Mouse (Mus musculus) splenic B cell, adult 2 months (primary cell): ENCODE results near the gene Gm7735.
"Not testable (repeated sequence)": the region's sequence is repeated elsewhere in the genome, so short reads cannot be mapped to it uniquely, and the experiment has no call there.

Experiments used
- DNase-seq: peaks from one replicate; pipeline ENCODE4 v3.0.0-alpha.2; 2011; ENCODE audit warnings: low read depth, low spot score
- H3K27me3 ChIP-seq: 2 replicates; pipeline ENCODE4 v1.6.1; 2012; ENCODE audit warnings: mild to moderate bottlenecking, low read length, moderate library complexity, mixed read lengths; ENCODE audit not compliant: control insufficient read depth, poor library complexity, insufficient read depth, severe bottlenecking
- H3K36me3 ChIP-seq: 2 replicates; pipeline ENCODE4 v1.6.1; 2012; ENCODE audit warnings: mild to moderate bottlenecking, low read length, moderate library complexity, mixed read lengths; ENCODE audit not compliant: control insufficient read depth, poor library complexity, insufficient read depth, severe bottlenecking

The Gm7735 gene

DNA sequence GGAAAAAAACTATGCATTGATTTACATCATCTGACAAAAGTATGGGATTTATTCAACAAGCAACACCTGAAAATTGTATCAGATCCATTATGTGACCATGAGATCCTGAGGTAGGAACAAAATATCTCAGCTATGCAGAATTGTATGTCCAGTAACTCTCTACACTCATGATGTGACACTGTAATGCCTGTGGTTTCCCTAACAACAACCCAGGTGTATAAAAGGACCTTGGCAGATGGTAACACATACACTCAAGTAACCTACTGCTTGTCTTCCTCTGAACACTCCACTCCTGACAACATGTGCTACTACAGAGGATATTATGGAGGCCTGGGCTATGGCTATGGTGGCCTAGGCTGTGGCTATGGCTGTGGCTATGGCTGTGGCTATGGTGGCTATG is at the start of gene Gm7735:
Gene Gm7735, plus strand, starts transcription at position 301 of the 400 bp plus-strand sequence.
- not testable (repeated sequence) for H3K27me3 ChIP-seq, H3K36me3 ChIP-seq, DNase-seq

DNA sequence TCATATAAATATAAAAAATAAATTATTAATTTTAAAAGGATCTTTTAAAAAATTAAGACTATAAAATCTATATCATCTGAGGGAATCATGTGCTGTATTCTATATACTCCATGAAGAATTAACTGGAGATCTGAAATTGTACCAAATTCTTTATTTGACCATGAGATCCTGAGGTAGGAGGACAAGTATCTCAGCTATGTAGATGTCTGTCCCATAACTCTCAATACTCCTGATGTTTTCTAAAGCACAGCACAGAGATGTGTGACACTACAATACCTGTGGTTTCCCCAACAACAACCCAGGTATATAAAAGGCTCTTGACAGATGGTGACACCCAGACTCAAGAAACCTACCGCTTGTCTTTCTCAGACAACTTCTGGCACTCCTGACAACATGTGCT is 28.7 kb upstream of the Gm7735 start, which contains the start of gene Gm6358:
Gene Gm6358, plus strand, starts transcription at position 301 of the 400 bp plus-strand sequence.
- Histone ChIP-seq H3K36me3 (no peaks in the 10 kb centered on the region), H3K27me3 (no peaks in the 10 kb centered on the region)
- DNase-seq: no peak

DNA sequence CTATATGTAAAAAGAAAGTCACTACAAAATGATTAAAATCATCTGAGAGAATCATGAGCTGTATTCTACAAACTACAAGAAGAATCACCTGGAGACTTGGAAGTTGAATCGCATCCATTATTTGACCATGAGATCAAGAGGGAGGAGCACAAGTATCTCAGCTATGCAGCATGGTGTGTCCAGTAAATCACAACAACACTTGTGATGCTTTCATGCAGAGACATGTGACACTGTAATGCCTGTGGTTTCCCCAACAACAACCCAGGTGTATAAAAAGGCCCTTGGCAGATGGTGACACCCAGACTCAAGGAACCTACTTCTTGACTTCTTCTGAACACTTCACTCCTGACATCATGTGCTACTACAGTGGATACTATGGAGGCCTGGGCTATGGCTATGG is 18.5 kb upstream of the Gm7735 start, which contains the start of gene Gm10061:
Gene Gm10061, plus strand, starts transcription at position 301 of the 400 bp plus-strand sequence.
- no peaks in the 10 kb centered on the region for H3K36me3 ChIP-seq
- no peaks in the 10 kb centered on the region for H3K27me3 ChIP-seq
- DNase-seq: no peak

GRCm38 (mm10) chr16:89157652-89158051 is 11.6 kb upstream of the Gm7735 start, which contains the start of gene Gm9789:
Gene Gm9789 (plus strand): TSS chr16:89157952.
- no peak for DNase-seq
- H3K27me3 ChIP-seq: no peaks in the 10 kb centered on the region
- H3K36me3 ChIP-seq: no peaks in the 10 kb centered on the region

GRCm38 (mm10) chr16:89174435-89174834 is 5.1 kb downstream of the Gm7735 start, which contains the start of gene 1110057P08Rik:
Gene 1110057P08Rik (plus strand): TSS chr16:89174735.
- Histone ChIP-seq H3K27me3 (no peaks in the 10 kb centered on the region), H3K36me3 (no peaks in the 10 kb centered on the region)
- DNase-seq: no peak

DNA sequence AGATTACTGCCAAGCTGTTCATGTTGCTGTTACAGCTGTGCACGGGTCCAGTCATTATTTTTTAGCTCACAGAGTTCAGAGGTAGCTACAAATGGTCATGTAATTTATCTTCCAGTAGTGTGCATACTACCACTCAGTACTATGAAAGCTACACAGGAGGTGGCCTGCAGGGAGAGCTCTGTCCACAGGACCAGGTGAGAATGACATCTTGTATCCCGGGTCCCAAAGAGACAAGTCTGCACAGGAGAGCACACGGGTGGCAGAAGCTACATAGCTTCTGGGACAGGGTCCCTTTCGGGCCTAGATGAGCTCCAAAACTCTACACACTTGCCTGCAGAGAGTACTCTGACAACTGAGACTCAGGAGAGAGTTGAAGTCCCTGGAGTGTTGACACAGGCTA is 19.3 kb downstream of the Gm7735 start:
- no peaks in the 10 kb centered on the region for H3K27me3 ChIP-seq

GRCm38 (mm10) chr16:89205561-89205960 is 36.3 kb downstream of the Gm7735 start, which contains the start of gene Krtap20-2:
Gene Krtap20-2 (plus strand): TSS chr16:89205861.
- no peak for DNase-seq
- no peaks in the 10 kb centered on the region for H3K36me3 ChIP-seq
- H3K27me3 ChIP-seq: no peaks in the 10 kb centered on the region

More for the DNA sequence above, 19.3 kb downstream of the Gm7735 start:
- H3K36me3 ChIP-seq: no peaks in the 10 kb centered on the region
- DNase-seq: no peak
